Mouse (Mus musculus): ENCODE measurements around the gene Nkx2-5. TPM values are rescaled to one million over a fixed set of nuclear protein-coding genes. Genes with fewer than 3 reads are reported as not detected.

The Nkx2-5 gene
- polyA plus RNA-seq, 1 experiment = 1.4 TPM

DNA sequence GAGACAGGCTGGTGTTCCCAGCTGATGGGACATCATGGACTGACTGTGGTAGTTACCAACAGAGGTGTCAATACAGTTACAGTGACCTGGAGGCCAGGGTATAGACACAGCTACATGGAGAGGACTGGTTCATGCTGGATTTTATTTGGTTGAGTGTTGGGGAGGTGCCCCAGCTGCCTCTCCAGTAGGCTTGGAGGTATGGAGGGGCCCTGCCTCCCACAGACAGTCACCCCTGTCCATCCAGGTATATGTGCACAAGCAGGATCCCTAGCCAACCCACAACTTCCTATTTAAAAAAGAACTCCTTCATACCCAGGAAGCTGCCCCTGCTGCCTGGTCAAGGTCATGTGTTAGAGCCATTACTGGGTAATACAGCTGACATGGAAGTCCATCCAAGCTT is 27.0 kb downstream of the Nkx2-5 start:
- Histone ChIP-seq H3K36me3 (ENCODE audit: control insufficient read depth, insufficient read depth) (no peaks in the 10 kb centered on the region), H3K4me2 (ENCODE audit: low read depth) (no peak overlapping the region), H3ac (ENCODE audit: control insufficient read depth, insufficient read length) (no peak overlapping the region), H3K4me3 (no peak overlapping the region), H3K27me3 (ENCODE audit: control insufficient read depth, insufficient read depth, insufficient read length) (peaks cover 12% of the 10 kb centered on the region), H3K79me2 (ENCODE audit: control insufficient read depth, insufficient read depth) (no peaks in the 10 kb centered on the region)
- no peak for TF ChIP-seq E2F4 (IDR thresholded peaks at IDR 0.05; ENCODE audit: insufficient read depth)
- no peak for TF ChIP-seq TCF12 (IDR thresholded peaks at IDR 0.05; ENCODE audit: insufficient read depth, poor library complexity, severe bottlenecking)
- TF ChIP-seq POLR2A (IDR thresholded peaks at IDR 0.05; ENCODE audit: insufficient read length, low read depth) = no peak
- TF ChIP-seq MYOD1 (IDR thresholded peaks at IDR 0.05; ENCODE audit: control insufficient read depth in 1 of 3, insufficient read length in 2 of 3, low read depth in 2 of 3) = no peak
- TF ChIP-seq CEBPB (IDR thresholded peaks at IDR 0.05; ENCODE audit: insufficient read depth, poor library complexity, severe bottlenecking) = no peak
- no peak for TF ChIP-seq POLR2AphosphoS2 (IDR thresholded peaks at IDR 0.05; ENCODE audit: insufficient read length, low read depth)
- TF ChIP-seq MAX (IDR thresholded peaks at IDR 0.05; ENCODE audit: low read depth) = no peak
- no peak for TF ChIP-seq MYOG (IDR thresholded peaks at IDR 0.05; ENCODE audit: control insufficient read depth in 1 of 3, insufficient read depth in 1 of 3, insufficient read length in 2 of 3, low read depth in 2 of 3)
- TF ChIP-seq REST (IDR thresholded peaks at IDR 0.05; ENCODE audit: insufficient read depth, insufficient read length) = no peak
- TF ChIP-seq TCF3 (IDR thresholded peaks at IDR 0.05; ENCODE audit: insufficient read length, low read depth) = no peak
- TF ChIP-seq USF1 (IDR thresholded peaks at IDR 0.05; ENCODE audit: low read depth) = no peak

DNA sequence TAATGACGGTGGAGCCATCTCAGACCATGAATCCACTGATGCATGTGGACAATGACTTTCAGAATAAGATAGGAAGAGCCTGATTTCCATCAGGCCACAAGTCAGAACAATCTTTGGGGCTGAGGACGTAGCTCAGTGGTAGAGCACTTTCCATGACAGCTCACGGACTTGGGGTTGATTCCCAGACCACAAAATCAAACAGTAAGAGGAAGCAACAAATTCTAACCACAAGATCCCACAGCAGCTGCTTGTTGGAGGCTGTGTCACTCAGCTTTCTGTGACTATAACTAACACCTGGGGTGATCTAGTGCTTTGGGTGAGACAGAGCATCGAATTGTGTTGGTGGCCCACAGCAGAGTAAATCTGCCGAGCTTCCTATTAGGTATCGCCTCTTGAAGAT is 28.0 kb downstream of the Nkx2-5 start:
- Histone ChIP-seq H3K36me3 (ENCODE audit: control insufficient read depth, insufficient read depth) (no peaks in the 10 kb centered on the region), H3K4me3 (no peak overlapping the region), H3K4me2 (ENCODE audit: low read depth) (no peak overlapping the region), H3K27me3 (ENCODE audit: control insufficient read depth, insufficient read depth, insufficient read length) (peaks cover 21% of the 10 kb centered on the region), H3ac (ENCODE audit: control insufficient read depth, insufficient read length) (no peak overlapping the region), H3K79me2 (ENCODE audit: control insufficient read depth, insufficient read depth) (no peaks in the 10 kb centered on the region)
- TF ChIP-seq MYOD1 (IDR thresholded peaks at IDR 0.05; ENCODE audit: control insufficient read depth in 1 of 3, insufficient read length in 2 of 3, low read depth in 2 of 3) (peak in 2 of 3 experiments; percentile 19 to 65), MYOG (IDR thresholded peaks at IDR 0.05; ENCODE audit: control insufficient read depth in 1 of 3, insufficient read depth in 1 of 3, insufficient read length in 2 of 3, low read depth in 2 of 3) (no peak)

DNA sequence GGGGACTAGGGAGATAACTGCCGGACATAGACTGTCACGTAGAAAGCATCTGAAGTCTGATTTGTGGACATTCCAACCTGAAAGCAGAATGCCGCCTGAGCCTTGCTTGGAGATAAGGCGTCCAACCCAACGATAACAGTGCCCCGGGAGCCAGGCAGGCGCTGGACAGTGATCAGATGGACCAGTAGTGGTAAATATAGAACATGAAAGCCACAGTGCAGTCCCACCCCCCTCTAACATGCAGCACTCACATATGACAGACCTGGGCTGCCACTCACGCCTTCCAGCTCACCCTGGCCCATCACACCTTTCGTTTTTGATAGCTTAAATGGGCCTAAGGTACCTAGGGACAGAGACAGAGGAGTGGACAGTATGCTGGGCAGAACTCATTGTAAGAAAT is 31.3 kb downstream of the Nkx2-5 start:
- no peaks in the 10 kb centered on the region for H3K79me2 ChIP-seq (ENCODE audit: control insufficient read depth, insufficient read depth)
- H3K27me3 ChIP-seq (ENCODE audit: control insufficient read depth, insufficient read depth, insufficient read length) = peaks cover 19% of the 10 kb centered on the region
- H3ac ChIP-seq (ENCODE audit: control insufficient read depth, insufficient read length) = no peak overlapping the region
- no peak overlapping the region for H3K4me2 ChIP-seq (ENCODE audit: low read depth)
- no peak overlapping the region for H3K4me3 ChIP-seq
- TF ChIP-seq E2F4 (IDR thresholded peaks at IDR 0.05; ENCODE audit: insufficient read depth) (no peak), SRF (IDR thresholded peaks at IDR 0.05; ENCODE audit: control insufficient read depth, insufficient read length, low read depth) (no peak), TCF12 (IDR thresholded peaks at IDR 0.05; ENCODE audit: insufficient read depth, poor library complexity, severe bottlenecking) (no peak), REST (IDR thresholded peaks at IDR 0.05; ENCODE audit: insufficient read depth, insufficient read length) (no peak), POLR2A (IDR thresholded peaks at IDR 0.05; ENCODE audit: insufficient read length, low read depth) (no peak), TCF3 (IDR thresholded peaks at IDR 0.05; ENCODE audit: insufficient read length, low read depth) (no peak), POLR2AphosphoS2 (IDR thresholded peaks at IDR 0.05; ENCODE audit: insufficient read length, low read depth) (no peak), USF1 (IDR thresholded peaks at IDR 0.05; ENCODE audit: low read depth) (no peak), MAX (IDR thresholded peaks at IDR 0.05; ENCODE audit: low read depth) (no peak), MYOG (IDR thresholded peaks at IDR 0.05; ENCODE audit: control insufficient read depth in 1 of 3, insufficient read depth in 1 of 3, insufficient read length in 2 of 3, low read depth in 2 of 3) (no peak), CEBPB (IDR thresholded peaks at IDR 0.05; ENCODE audit: insufficient read depth, poor library complexity, severe bottlenecking) (no peak), MYOD1 (IDR thresholded peaks at IDR 0.05; ENCODE audit: control insufficient read depth in 1 of 3, insufficient read length in 2 of 3, low read depth in 2 of 3) (no peak)
- H3K36me3 ChIP-seq (ENCODE audit: control insufficient read depth, insufficient read depth) = no peaks in the 10 kb centered on the region

DNA sequence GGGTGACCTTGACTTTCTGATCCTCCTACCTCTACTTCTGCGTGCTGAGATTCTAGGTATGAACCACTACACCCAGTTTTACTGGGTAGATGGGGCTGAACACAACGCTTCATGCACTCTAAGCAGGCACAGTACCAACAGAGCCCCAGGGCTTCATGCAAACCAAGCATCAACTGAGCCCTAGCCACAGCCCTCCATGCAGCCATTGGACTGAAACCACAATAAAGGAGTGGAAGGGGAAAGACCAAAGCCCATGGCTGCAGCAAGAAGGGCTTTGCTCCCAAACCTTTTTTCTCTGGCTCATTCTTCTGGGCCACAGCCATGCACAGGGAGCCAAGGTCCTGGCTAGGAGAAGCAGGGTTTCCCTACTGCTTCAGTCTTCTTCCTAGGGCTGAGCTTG is 32.2 kb downstream of the Nkx2-5 start:
- no peak for TF ChIP-seq E2F4 (IDR thresholded peaks at IDR 0.05; ENCODE audit: insufficient read depth)
- TF ChIP-seq USF1 (IDR thresholded peaks at IDR 0.05; ENCODE audit: low read depth) = no peak
- no peak for TF ChIP-seq MYOD1 (IDR thresholded peaks at IDR 0.05; ENCODE audit: control insufficient read depth in 1 of 3, insufficient read length in 2 of 3, low read depth in 2 of 3)
- no peak for TF ChIP-seq MAX (IDR thresholded peaks at IDR 0.05; ENCODE audit: low read depth)
- no peak for TF ChIP-seq CEBPB (IDR thresholded peaks at IDR 0.05; ENCODE audit: insufficient read depth, poor library complexity, severe bottlenecking)
- TF ChIP-seq TCF3 (IDR thresholded peaks at IDR 0.05; ENCODE audit: insufficient read length, low read depth) = no peak
- TF ChIP-seq MYOG (IDR thresholded peaks at IDR 0.05; ENCODE audit: control insufficient read depth in 1 of 3, insufficient read depth in 1 of 3, insufficient read length in 2 of 3, low read depth in 2 of 3) = no peak
- no peak for TF ChIP-seq TCF12 (IDR thresholded peaks at IDR 0.05; ENCODE audit: insufficient read depth, poor library complexity, severe bottlenecking)
- no peak for TF ChIP-seq POLR2AphosphoS2 (IDR thresholded peaks at IDR 0.05; ENCODE audit: insufficient read length, low read depth)
- no peak for TF ChIP-seq POLR2A (IDR thresholded peaks at IDR 0.05; ENCODE audit: insufficient read length, low read depth)
- no peak for TF ChIP-seq SRF (IDR thresholded peaks at IDR 0.05; ENCODE audit: control insufficient read depth, insufficient read length, low read depth)
- TF ChIP-seq REST (IDR thresholded peaks at IDR 0.05; ENCODE audit: insufficient read depth, insufficient read length) = no peak
- Histone ChIP-seq H3ac (ENCODE audit: control insufficient read depth, insufficient read length) (no peak overlapping the region), H3K4me3 (no peak overlapping the region), H3K27me3 (ENCODE audit: control insufficient read depth, insufficient read depth, insufficient read length) (peaks cover 19% of the 10 kb centered on the region), H3K36me3 (ENCODE audit: control insufficient read depth, insufficient read depth) (no peaks in the 10 kb centered on the region), H3K4me2 (ENCODE audit: low read depth) (no peak overlapping the region), H3K79me2 (ENCODE audit: control insufficient read depth, insufficient read depth) (no peaks in the 10 kb centered on the region)

DNA sequence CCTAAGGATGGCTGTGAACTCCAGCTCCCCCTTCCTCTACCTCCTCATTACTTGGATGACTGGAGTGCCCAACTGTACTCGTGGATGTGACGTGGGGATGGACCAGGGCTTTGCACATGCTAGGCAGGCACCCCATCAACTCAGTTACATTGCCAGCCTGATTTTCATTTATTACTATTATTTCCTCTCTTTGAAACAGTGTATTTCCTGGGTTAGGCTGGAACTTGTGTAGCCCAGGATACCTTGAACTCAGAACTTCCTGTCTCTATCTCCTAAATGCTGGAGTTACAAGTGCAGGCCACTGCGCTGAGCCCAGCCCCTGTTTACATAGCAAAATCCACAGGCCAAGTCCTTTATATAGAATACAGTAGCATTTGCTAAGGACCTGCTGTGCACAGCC is 41.9 kb downstream of the Nkx2-5 start:
- TF ChIP-seq CEBPB (IDR thresholded peaks at IDR 0.05; ENCODE audit: insufficient read depth, poor library complexity, severe bottlenecking) = no peak
- no peak for TF ChIP-seq USF1 (IDR thresholded peaks at IDR 0.05; ENCODE audit: low read depth)
- no peak for TF ChIP-seq REST (IDR thresholded peaks at IDR 0.05; ENCODE audit: insufficient read depth, insufficient read length)
- no peak for TF ChIP-seq TCF12 (IDR thresholded peaks at IDR 0.05; ENCODE audit: insufficient read depth, poor library complexity, severe bottlenecking)
- TF ChIP-seq SRF (IDR thresholded peaks at IDR 0.05; ENCODE audit: control insufficient read depth, insufficient read length, low read depth) = no peak
- no peak for TF ChIP-seq POLR2A (IDR thresholded peaks at IDR 0.05; ENCODE audit: insufficient read length, low read depth)
- TF ChIP-seq TCF3 (IDR thresholded peaks at IDR 0.05; ENCODE audit: insufficient read length, low read depth) = no peak
- no peak for TF ChIP-seq POLR2AphosphoS2 (IDR thresholded peaks at IDR 0.05; ENCODE audit: insufficient read length, low read depth)
- TF ChIP-seq MAX (IDR thresholded peaks at IDR 0.05; ENCODE audit: low read depth) = no peak
- TF ChIP-seq MYOG (IDR thresholded peaks at IDR 0.05; ENCODE audit: control insufficient read depth in 1 of 3, insufficient read depth in 1 of 3, insufficient read length in 2 of 3, low read depth in 2 of 3) = no peak
- TF ChIP-seq MYOD1 (IDR thresholded peaks at IDR 0.05; ENCODE audit: control insufficient read depth in 1 of 3, insufficient read length in 2 of 3, low read depth in 2 of 3) = no peak
- TF ChIP-seq E2F4 (IDR thresholded peaks at IDR 0.05; ENCODE audit: insufficient read depth) = no peak
- Histone ChIP-seq H3ac (ENCODE audit: control insufficient read depth, insufficient read length) (no peak overlapping the region), H3K27me3 (ENCODE audit: control insufficient read depth, insufficient read depth, insufficient read length) (no peaks in the 10 kb centered on the region)

More for the DNA sequence above, 41.9 kb downstream of the Nkx2-5 start:
- no peak overlapping the region for H3K4me2 ChIP-seq (ENCODE audit: low read depth)
- no peaks in the 10 kb centered on the region for H3K79me2 ChIP-seq (ENCODE audit: control insufficient read depth, insufficient read depth)
- H3K4me3 ChIP-seq = no peak overlapping the region
- H3K36me3 ChIP-seq (ENCODE audit: control insufficient read depth, insufficient read depth) = no peaks in the 10 kb centered on the region

Data from myocyte (in vitro differentiated cells).